Mouse (Mus musculus): ENCODE data around the gene Nelfb.

DNA sequence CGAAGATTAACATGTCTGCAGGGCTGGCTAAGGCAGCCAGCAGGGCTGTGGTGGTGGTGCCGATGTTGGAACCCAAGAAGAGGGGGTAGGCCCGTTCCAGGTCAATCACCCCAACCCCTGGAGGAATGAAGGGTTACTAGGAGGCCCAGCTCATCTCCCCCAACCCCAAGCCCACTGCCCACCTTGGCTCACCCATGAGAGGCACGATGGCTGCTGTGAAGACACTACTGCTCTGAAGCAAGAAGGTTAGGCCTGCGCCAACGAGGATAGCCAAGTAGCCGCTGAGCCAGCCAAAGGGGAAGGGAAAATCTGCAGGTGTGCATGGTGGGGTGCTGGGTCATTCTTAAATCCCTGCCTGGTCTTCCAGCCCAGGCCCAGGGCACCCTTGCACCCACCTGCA lies 19.3 kb upstream of the Nelfb start:
- no peak for TF ChIP-seq CTCF (IDR thresholded peaks at IDR 0.05; ENCODE audit: low read depth, low read length)
- no peak for TF ChIP-seq POLR2A (IDR thresholded peaks at IDR 0.05; ENCODE audit: extremely low read depth, insufficient read depth, low read length)

All from liver, adult 2 months (tissue).